Mouse (Mus musculus): ENCODE results near the gene Parn. TPM values are rescaled to one million over a fixed set of nuclear protein-coding genes. Genes with fewer than 3 reads are reported as not detected.

Parn gene
- polyA plus RNA-seq, 1 experiment from 2014 or later, result 40.9 TPM

GRCm38 (mm10) chr16:13621745-13622507 lies 46.0 kb downstream of the Parn start:
- DNase-seq (no peak), ATAC-seq (ENCODE audit: insufficient read depth) (no peak)
- Histone ChIP-seq H3K27ac (ENCODE audit: low read depth) (no peak overlapping the region), H3K4me2 (no peak overlapping the region), H3K27me3 (ENCODE audit: insufficient read depth, low read length) (no peaks in the 10 kb centered on the region), H3K36me3 (ENCODE audit: insufficient read depth) (peaks cover 27% of the 10 kb centered on the region), H3K4me3 (ENCODE audit: low read depth, low read length) (no peak overlapping the region), H3K9me3 (ENCODE audit: low read depth, low read length) (no peaks in the 10 kb centered on the region), H3K4me1 (ENCODE audit: insufficient read depth) (no peaks in the 10 kb centered on the region), H3K9ac (no peak overlapping the region)
- no peak for TF ChIP-seq CTCF (IDR thresholded peaks at IDR 0.05; ENCODE audit: low read depth)
- whole genome bisulfite sequencing, result 86% methylated on average over 3 of the region's 3 CpGs

- no peaks in the 10 kb centered on the region for H3K9me3 ChIP-seq (ENCODE audit: low read depth, low read length)
- H3K27me3 ChIP-seq (ENCODE audit: insufficient read depth, low read length), result no peaks in the 10 kb centered on the region
- no peak overlapping the region for H3K4me3 ChIP-seq (ENCODE audit: low read depth, low read length)
- H3K4me1 ChIP-seq (ENCODE audit: insufficient read depth), result no peaks in the 10 kb centered on the region
- peaks cover 15% of the 10 kb centered on the region; the same call in 1 of the 2 replicates for H3K36me3 ChIP-seq (ENCODE audit: insufficient read depth)
- H3K4me2 ChIP-seq, result no peak overlapping the region
- WGBS, result 93% methylated on average over 3 of the region's 3 CpGs
- TF ChIP-seq CTCF (IDR thresholded peaks at IDR 0.05; ENCODE audit: low read depth), result no peak
- ATAC-seq (ENCODE audit: insufficient read depth), result no peak
- H3K9ac ChIP-seq, result no peak overlapping the region
- H3K27ac ChIP-seq (ENCODE audit: low read depth), result no peak overlapping the region
- no peak for DNase-seq
These were observed 47.8 kb downstream of the Parn start for GRCm38 (mm10) chr16:13620194-13620593.

GRCm38 (mm10) chr16:13615276-13615675 lies 52.7 kb downstream of the Parn start:
- ATAC-seq (ENCODE audit: insufficient read depth) (no peak), DNase-seq (peak; percentile 4)
- Histone ChIP-seq H3K4me3 (ENCODE audit: low read depth, low read length) (no peak overlapping the region), H3K36me3 (ENCODE audit: insufficient read depth) (peaks cover 9% of the 10 kb centered on the region), H3K27ac (ENCODE audit: low read depth) (no peak overlapping the region), H3K4me1 (ENCODE audit: insufficient read depth) (peaks cover 4% of the 10 kb centered on the region; the same call in 1 of the 2 replicates), H3K4me2 (no peak overlapping the region), H3K9me3 (ENCODE audit: low read depth, low read length) (no peaks in the 10 kb centered on the region), H3K9ac (no peak overlapping the region), H3K27me3 (ENCODE audit: insufficient read depth, low read length) (no peaks in the 10 kb centered on the region)
- 68% methylated on average over 5 of the region's 5 CpGs for WGBS
- no peak for TF ChIP-seq CTCF (IDR thresholded peaks at IDR 0.05; ENCODE audit: low read depth)

GRCm38 (mm10) chr16:13612571-13612970 lies 55.4 kb downstream of the Parn start:
- Histone ChIP-seq H3K4me2 (no peak overlapping the region), H3K27ac (ENCODE audit: low read depth) (no peak overlapping the region), H3K9ac (no peak overlapping the region), H3K4me3 (ENCODE audit: low read depth, low read length) (no peak overlapping the region), H3K27me3 (ENCODE audit: insufficient read depth, low read length) (no peaks in the 10 kb centered on the region), H3K9me3 (ENCODE audit: low read depth, low read length) (no peaks in the 10 kb centered on the region), H3K36me3 (ENCODE audit: insufficient read depth) (peaks cover 4% of the 10 kb centered on the region), H3K4me1 (ENCODE audit: insufficient read depth) (peaks cover 4% of the 10 kb centered on the region; the same call in 1 of the 2 replicates)
- no peak for TF ChIP-seq CTCF (IDR thresholded peaks at IDR 0.05; ENCODE audit: low read depth)
- ATAC-seq (ENCODE audit: insufficient read depth) (no peak), DNase-seq (no peak)
- 86% methylated on average over 5 of the region's 5 CpGs for WGBS

- WGBS, result 66% methylated on average over 6 of the region's 6 CpGs
- TF ChIP-seq CTCF (IDR thresholded peaks at IDR 0.05; ENCODE audit: low read depth), result peak; percentile 36; the same call in 1 of the 2 replicates
- no peaks in the 10 kb centered on the region for H3K27me3 ChIP-seq (ENCODE audit: insufficient read depth, low read length)
- ATAC-seq (ENCODE audit: insufficient read depth), result no peak; the same call in 1 of the 2 replicates
- no peak overlapping the region for H3K9ac ChIP-seq
- H3K4me1 ChIP-seq (ENCODE audit: insufficient read depth), result peaks cover 4% of the 10 kb centered on the region; the same call in 1 of the 2 replicates
- H3K36me3 ChIP-seq (ENCODE audit: insufficient read depth), result peaks cover 4% of the 10 kb centered on the region
- H3K4me3 ChIP-seq (ENCODE audit: low read depth, low read length), result no peak overlapping the region
- no peak overlapping the region for H3K4me2 ChIP-seq
- DNase-seq, result peak; percentile 30
- H3K9me3 ChIP-seq (ENCODE audit: low read depth, low read length), result no peaks in the 10 kb centered on the region
- H3K27ac ChIP-seq (ENCODE audit: low read depth), result peak overlapping the region; percentile 26; the same call in 1 of the 2 replicates
These were observed 55.9 kb downstream of the Parn start for GRCm38 (mm10) chr16:13612058-13612457.

GRCm38 (mm10) chr16:13611399-13611798 lies 56.6 kb downstream of the Parn start:
- peaks cover 4% of the 10 kb centered on the region; the same call in 1 of the 2 replicates for H3K4me1 ChIP-seq (ENCODE audit: insufficient read depth)
- DNase-seq (peak; percentile 54), ATAC-seq (ENCODE audit: insufficient read depth) (peak; percentile 86)
- H3K27ac ChIP-seq (ENCODE audit: low read depth), result peak overlapping the region; percentile 87
- no peak overlapping the region for H3K4me2 ChIP-seq
- H3K27me3 ChIP-seq (ENCODE audit: insufficient read depth, low read length), result no peaks in the 10 kb centered on the region
- no peak for TF ChIP-seq CTCF (IDR thresholded peaks at IDR 0.05; ENCODE audit: low read depth)
- H3K36me3 ChIP-seq (ENCODE audit: insufficient read depth), result peaks cover 6% of the 10 kb centered on the region
- no peak overlapping the region for H3K9ac ChIP-seq
- no peaks in the 10 kb centered on the region for H3K9me3 ChIP-seq (ENCODE audit: low read depth, low read length)
- no peak overlapping the region for H3K4me3 ChIP-seq (ENCODE audit: low read depth, low read length)

- H3K4me1 ChIP-seq (ENCODE audit: insufficient read depth), result peaks cover 4% of the 10 kb centered on the region; the same call in 1 of the 2 replicates
- DNase-seq (peak; percentile 80), ATAC-seq (ENCODE audit: insufficient read depth) (peak; percentile 86)
- H3K9ac ChIP-seq, result no peak overlapping the region
- H3K4me3 ChIP-seq (ENCODE audit: low read depth, low read length), result no peak overlapping the region
- H3K9me3 ChIP-seq (ENCODE audit: low read depth, low read length), result no peaks in the 10 kb centered on the region
- H3K4me2 ChIP-seq, result no peak overlapping the region
- no peak for TF ChIP-seq CTCF (IDR thresholded peaks at IDR 0.05; ENCODE audit: low read depth)
- H3K36me3 ChIP-seq (ENCODE audit: insufficient read depth), result peaks cover 10% of the 10 kb centered on the region
- H3K27ac ChIP-seq (ENCODE audit: low read depth), result peak overlapping the region; percentile 87
- no peaks in the 10 kb centered on the region for H3K27me3 ChIP-seq (ENCODE audit: insufficient read depth, low read length)
- 32% methylated on average over 5 of the region's 5 CpGs for WGBS
These were observed 57.0 kb downstream of the Parn start for GRCm38 (mm10) chr16:13610951-13611381.
